Mouse (Mus musculus) ES-E14 (cell line): ENCODE measurements around the gene Capn2.

Experiments used
- CHD2 ChIP-seq: IDR thresholded peaks from 2 replicates; pipeline ENCODE4 v1.6.1; 2014; ENCODE audit warnings: mild to moderate bottlenecking, low read depth, low read length, inconsistent platforms
- ZNF384 ChIP-seq: IDR thresholded peaks from 2 replicates; pipeline ENCODE4 v1.6.1; 2012; ENCODE audit warnings: low read depth, low read length, inconsistent platforms

DNA sequence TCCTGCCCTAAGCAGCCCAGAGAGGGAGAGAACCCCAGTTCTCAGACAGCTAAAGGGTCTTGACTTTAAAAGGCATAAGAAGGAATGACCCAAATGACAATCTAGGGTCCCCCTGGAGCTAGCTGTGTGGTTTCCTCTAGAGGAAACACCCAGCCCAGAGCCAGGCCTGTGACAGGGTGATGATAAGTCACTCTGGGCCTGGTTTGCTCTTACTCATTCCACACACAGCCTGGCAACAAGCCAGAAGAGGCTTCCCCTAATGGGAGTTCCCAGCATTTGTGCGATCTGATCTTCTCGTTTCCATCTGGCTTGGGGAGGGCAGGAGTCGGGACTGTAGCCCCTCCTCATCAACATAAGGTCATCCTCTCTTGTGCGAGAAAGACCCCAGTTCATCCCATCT lies 13.2 kb downstream of the Capn2 start:
- TF ChIP-seq ZNF384 = no peak
- TF ChIP-seq CHD2 = no peak
